ENCODE assay signal across 28 mouse cellular contexts in genomic region chr13:104155106-104155505, GRCm38 (mm10). TPM values are rescaled to one million over a fixed set of nuclear protein-coding genes. Genes with fewer than 3 reads are reported as not detected.
"Had no signal": no experiment of that assay in that cellular context is flagged by ENCODE, and none has a peak within 500 bp of the region (broad histone marks: within the 10 kb centered on the region; RNA-seq: fewer than 3 reads in every experiment).

No protein-coding gene starts in this region.

- H3K9me3 ChIP-seq: heart, embryonic 13.5 days; heart, embryonic 15.5 days; hindbrain, embryonic 13.5 days; hindbrain, embryonic 15.5 days; limb, embryonic 10.5 days; limb, embryonic 12.5 days; liver, embryonic 13.5 days; liver, embryonic 15.5 days had no signal

- H3K4me2 ChIP-seq: heart, embryonic 11.5 days; heart, embryonic 13.5 days; heart, embryonic 15.5 days; hindbrain, embryonic 13.5 days; hindbrain, embryonic 15.5 days; limb, embryonic 12.5 days; liver, embryonic 11.5 days; liver, embryonic 13.5 days; liver, embryonic 15.5 days had no signal

- H3K9ac ChIP-seq: heart, embryonic 13.5 days; heart, embryonic 15.5 days; hindbrain, embryonic 13.5 days; hindbrain, embryonic 15.5 days; limb, embryonic 12.5 days; liver, embryonic 13.5 days; liver, embryonic 15.5 days; liver, postnatal 0 days had no signal

- H3K27me3 ChIP-seq: heart, embryonic 13.5 days; heart, embryonic 15.5 days; hindbrain, embryonic 13.5 days; hindbrain, embryonic 15.5 days; limb, embryonic 12.5 days; liver, embryonic 13.5 days; liver, embryonic 15.5 days had no signal

- H3K27ac ChIP-seq: heart, adult 2 months; heart, embryonic 13.5 days; heart, embryonic 15.5 days; hindbrain, embryonic 13.5 days; hindbrain, embryonic 15.5 days; hindbrain, postnatal 0 days; layer of hippocampus, adult 2 months; left cerebral cortex, adult 2 months; limb, embryonic 10.5 days; limb, embryonic 12.5 days; liver, embryonic 13.5 days; liver, embryonic 15.5 days had no signal

- DNase-seq: gastrocnemius, postnatal 14 days; gastrocnemius, postnatal 36 days; heart, adult 11 months; heart, adult 2 months; heart, postnatal 14 days; heart, postnatal 36 days; kidney, adult 11 months; kidney, adult 8-10 months; kidney, postnatal 10 days; kidney, postnatal 25 days; kidney, postnatal 4 days; liver; liver, embryonic 13.5 days; liver, postnatal 0 days had no signal

- ATAC-seq: hindbrain, postnatal 0 days; intestine, embryonic 16.5 days; liver, postnatal 0 days had no signal

- H3K4me1 ChIP-seq: heart, embryonic 13.5 days; heart, embryonic 15.5 days; hindbrain, embryonic 13.5 days; hindbrain, embryonic 15.5 days; limb, embryonic 10.5 days; limb, embryonic 12.5 days; liver, embryonic 13.5 days; liver, embryonic 15.5 days had no signal

- H3K4me3 ChIP-seq: heart, adult 2 months; heart, embryonic 13.5 days; heart, embryonic 15.5 days; hindbrain, embryonic 13.5 days; hindbrain, embryonic 15.5 days; layer of hippocampus, adult 2 months; left cerebral cortex, adult 2 months; limb, embryonic 10.5 days; limb, embryonic 12.5 days; liver, embryonic 13.5 days; liver, embryonic 15.5 days had no signal

RNA-seq across cellular contexts. Expression of gene Sgtb, which starts 45.6 kb away (rescaled TPM):
- total RNA-seq: hematopoietic stem cell, adult 5-6 weeks had no signal
